ENCODE assay signal across 25 mouse cellular contexts in the genomic region with DNA sequence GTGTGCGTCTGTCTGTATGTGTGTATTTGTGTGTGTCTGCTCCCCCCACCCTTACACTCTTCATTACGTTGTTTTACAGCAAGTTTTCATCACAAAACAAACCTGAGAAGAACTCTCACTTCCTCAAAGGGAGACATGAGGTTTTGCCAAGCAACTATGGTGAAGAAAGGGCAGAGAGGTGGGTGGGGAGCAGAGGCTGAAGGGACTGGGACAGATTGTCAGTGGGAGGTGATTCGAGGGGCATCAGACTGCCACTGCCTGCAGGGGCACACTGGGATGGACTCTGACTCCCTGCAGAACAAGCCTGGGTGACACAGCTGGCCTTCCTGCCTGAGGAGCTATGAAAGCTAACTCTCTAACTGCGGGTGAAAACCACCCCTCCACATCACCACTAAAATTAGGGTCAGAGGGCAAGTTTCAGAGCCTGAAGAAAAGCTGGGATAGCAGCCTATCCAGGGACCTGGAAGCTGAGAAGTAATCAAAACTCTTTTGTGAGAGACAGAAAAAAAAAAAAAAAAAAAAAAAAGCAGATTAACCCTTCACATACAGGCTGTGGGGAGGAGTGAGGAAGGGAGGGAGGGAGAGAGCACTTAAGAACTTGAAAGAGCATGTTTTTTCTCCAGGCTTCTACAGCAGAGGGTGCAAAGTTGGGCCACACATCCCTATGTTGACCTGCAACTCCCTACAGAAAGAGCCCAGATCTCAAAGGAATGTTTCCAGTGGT. TPM values are rescaled to one million over a fixed set of nuclear protein-coding genes. Genes with fewer than 3 reads are reported as not detected.
A peak's percentile ranks its signal among the peaks of the same experiment; 100 is the strongest.
DNase-seq lines count a peak whose midpoint lies in the region; ATAC-seq and TF ChIP-seq lines count a peak whose summit lies in the region.
"Had no signal": no experiment of that assay in that cellular context is flagged by ENCODE, and none has a peak within 500 bp of the region (broad histone marks: within the 10 kb centered on the region; RNA-seq: fewer than 3 reads in every experiment).

No protein-coding gene starts in this region.

- H3K4me3 ChIP-seq in hindbrain, embryonic 10.5 days = no peak overlapping the region
- no peak overlapping the region for H3K4me3 ChIP-seq in hindbrain, embryonic 11.5 days (ENCODE audit: low read depth, low read length)
- peak overlapping the region in 1 of 3 experiments; percentile 1 for H3K4me3 ChIP-seq in CH12.LX (replicated peaks in 1 of 3; ENCODE audit: low read depth in 2 of 3, low read length in 2 of 3, poor library complexity in 1 of 3)
- no peak overlapping the region for H3K4me3 ChIP-seq in limb, embryonic 12.5 days (replicated peaks)
- H3K4me3 ChIP-seq in stomach, postnatal 0 days (ENCODE audit: low read depth, low read length) = no peak overlapping the region
- H3K4me3 ChIP-seq: embryonic facial prominence, embryonic 15.5 days; gastrocnemius, adult 2 months; heart, embryonic 13.5 days; limb, embryonic 15.5 days; liver, embryonic 15.5 days had no signal

- no peaks in the 10 kb centered on the region for H3K27me3 ChIP-seq in hindbrain, embryonic 10.5 days (ENCODE audit: insufficient read depth, poor library complexity, severe bottlenecking)
- no peaks in the 10 kb centered on the region for H3K27me3 ChIP-seq in hindbrain, embryonic 11.5 days (ENCODE audit: control insufficient read depth, insufficient read depth, low read length)
- H3K27me3 ChIP-seq in CH12.LX (replicated peaks) = no peaks in the 10 kb centered on the region
- H3K27me3 ChIP-seq in limb, embryonic 12.5 days = no peaks in the 10 kb centered on the region
- H3K27me3 ChIP-seq in stomach, postnatal 0 days (ENCODE audit: control insufficient read depth, insufficient read depth, low read length) = no peaks in the 10 kb centered on the region
- H3K27me3 ChIP-seq: embryonic facial prominence, embryonic 15.5 days; heart, embryonic 13.5 days; limb, embryonic 15.5 days; liver, embryonic 15.5 days had no signal

- H3K36me3 ChIP-seq in hindbrain, embryonic 10.5 days = peaks cover 33% of the 10 kb centered on the region
- no peaks in the 10 kb centered on the region for H3K36me3 ChIP-seq in hindbrain, embryonic 11.5 days (ENCODE audit: control insufficient read depth, insufficient read depth, low read length)
- H3K36me3 ChIP-seq in CH12.LX (replicated peaks in 1 of 2; ENCODE audit: control insufficient read depth in 1 of 2, insufficient read depth in 1 of 2, low read length in 1 of 2) = peaks cover 3 to 16% of the 10 kb centered on the region in 2 experiments
- peaks cover 26% of the 10 kb centered on the region for H3K36me3 ChIP-seq in limb, embryonic 12.5 days
- 0 out of 2 replicates have a peak, but pooled peaks cover 3% of the 10 kb centered on the region for H3K36me3 ChIP-seq in stomach, postnatal 0 days (ENCODE audit: control insufficient read depth, insufficient read depth, low read length)

- H3K79me2 ChIP-seq in CH12.LX (replicated peaks; ENCODE audit: control insufficient read depth, extremely low read depth, insufficient read depth, poor library complexity, severe bottlenecking) = no peaks in the 10 kb centered on the region

- 40% methylated on average over 4 of the region's 4 CpGs for WGBS in hindbrain, embryonic 10.5 days
- WGBS in hindbrain, embryonic 11.5 days = 39% methylated on average over 4 of the region's 4 CpGs
- WGBS in limb, embryonic 12.5 days = 53% methylated on average over 4 of the region's 4 CpGs
- 32% methylated on average over 4 of the region's 4 CpGs for WGBS in stomach, postnatal 0 days

- in situ Hi-C loops in CH12.LX (cut with MboI; ENCODE audit: low pct_ligation_motif_present, low pct_unique_long_range_greater_than_20kb, low sequenced_read_pairs) = no loop called here

- H3K9ac ChIP-seq in hindbrain, embryonic 11.5 days (ENCODE audit: low read depth, low read length) = no peak overlapping the region
- H3K9ac ChIP-seq in CH12.LX (ENCODE audit: insufficient read depth, low read depth) = no peak overlapping the region; the same call in 1 of the 2 replicates
- no peak overlapping the region for H3K9ac ChIP-seq in limb, embryonic 12.5 days (replicated peaks)
- H3K9ac ChIP-seq in stomach, postnatal 0 days (ENCODE audit: low read length) = no peak overlapping the region
- H3K9ac ChIP-seq: embryonic facial prominence, embryonic 15.5 days; heart, embryonic 13.5 days; limb, embryonic 15.5 days; liver, embryonic 15.5 days had no signal

- TF ChIP-seq RAD21 in CH12.LX (IDR thresholded peaks at IDR 0.05; ENCODE audit: low read depth, low read length) = no peak

- dilution Hi-C loops in CH12.LX (cut with MboI; ENCODE audit: extremely low pct_ligation_motif_present, extremely low pct_unique_long_range_greater_than_20kb, low sequenced_read_pairs) = no loop called here

- no peaks in the 10 kb centered on the region for H3K9me3 ChIP-seq in hindbrain, embryonic 10.5 days
- no peaks in the 10 kb centered on the region for H3K9me3 ChIP-seq in hindbrain, embryonic 11.5 days (ENCODE audit: control insufficient read depth, low read length)
- H3K9me3 ChIP-seq in CH12.LX (replicated peaks; ENCODE audit: low read length) = no peaks in the 10 kb centered on the region
- H3K9me3 ChIP-seq in limb, embryonic 12.5 days = no peaks in the 10 kb centered on the region
- H3K9me3 ChIP-seq in stomach, postnatal 0 days (ENCODE audit: control insufficient read depth, low read length) = no peaks in the 10 kb centered on the region
- H3K9me3 ChIP-seq: embryonic facial prominence, embryonic 15.5 days; heart, embryonic 13.5 days; limb, embryonic 15.5 days; liver, embryonic 15.5 days had no signal

- peak; percentile 57 for TF ChIP-seq EP300 in CH12.LX (IDR thresholded peaks at IDR 0.05; ENCODE audit: low read length)
- no peak for TF ChIP-seq EP300 in stomach, postnatal 0 days (optimal IDR thresholded peaks at IDR 0.05)

- TF ChIP-seq POLR2A in CH12.LX (IDR thresholded peaks at IDR 0.05; ENCODE audit: low read depth, low read length) = no peak

- H3K4me1 ChIP-seq in hindbrain, embryonic 10.5 days (replicated peaks) = peaks cover 10% of the 10 kb centered on the region
- H3K4me1 ChIP-seq in hindbrain, embryonic 11.5 days (replicated peaks; ENCODE audit: control insufficient read depth, insufficient read depth, low read length) = no peaks in the 10 kb centered on the region
- H3K4me1 ChIP-seq in CH12.LX (ENCODE audit: control insufficient read depth in 1 of 2, insufficient read depth in 2 of 2) = peaks cover 9 to 31% of the 10 kb centered on the region in 2 experiments
- 0 out of 2 replicates have a peak, but pooled peaks cover 3% of the 10 kb centered on the region for H3K4me1 ChIP-seq in limb, embryonic 12.5 days (replicated peaks)
- H3K4me1 ChIP-seq in stomach, postnatal 0 days (replicated peaks; ENCODE audit: control insufficient read depth, insufficient read depth) = no peaks in the 10 kb centered on the region
- H3K4me1 ChIP-seq: embryonic facial prominence, embryonic 15.5 days; limb, embryonic 15.5 days; liver, embryonic 15.5 days had no signal

- peak; percentile 34 for DNase-seq in hindbrain, embryonic 10.5 days (ENCODE audit: low spot score)
- DNase-seq in hindbrain, embryonic 11.5 days (ENCODE audit: low spot score) = no peak
- DNase-seq in CH12.LX (ENCODE audit: extremely low read depth) = peak; percentile 38
- peak; percentile 35 for DNase-seq in embryo, embryonic 10.5 days (ENCODE audit: low spot score)
- no peak for DNase-seq in stomach, postnatal 0 days (ENCODE audit: low spot score)
- DNase-seq in ovary, postnatal 36 days (ENCODE audit: low spot score) = no peak
- DNase-seq in spleen, adult 18-20 months = no peak
- DNase-seq: adrenal gland, postnatal 10 days; cerebellum, postnatal 25 days; gastrocnemius, adult 2 months; heart, postnatal 36 days; kidney, adult 11 months; right cerebral cortex, adult 18-20 months; thymus, adult 18-20 months; thymus, postnatal 4 days had no signal

- ATAC-seq in hindbrain, embryonic 11.5 days (ENCODE audit: low FRiP score) = no peak
- no peak for ATAC-seq in limb, embryonic 12.5 days (ENCODE audit: insufficient number of reproducible peaks, insufficient read depth, low FRiP score, low TSS enrichment, low read depth)
- ATAC-seq in stomach, postnatal 0 days (ENCODE audit: low FRiP score, low TSS enrichment) = no peak
- ATAC-seq: activated CD4-positive, CD25-positive, alpha-beta regulatory T cell, adult 4 months; midbrain, embryonic 16.5 days had no signal

- no peak for TF ChIP-seq CTCF in CH12.LX (conservative IDR thresholded peaks at IDR 0.05 in 1 of 2, IDR thresholded peaks at IDR 0.05 in 1 of 2; ENCODE audit: low read depth in 2 of 2, low read length in 2 of 2)
- TF ChIP-seq CTCF in stomach, postnatal 0 days (IDR thresholded peaks at IDR 0.05; ENCODE audit: low read depth) = no peak

- no peak overlapping the region for H3K4me2 ChIP-seq in hindbrain, embryonic 11.5 days (replicated peaks; ENCODE audit: low read depth, low read length)
- no peak overlapping the region for H3K4me2 ChIP-seq in CH12.LX (ENCODE audit: insufficient read depth, low read depth, poor library complexity, severe bottlenecking)
- H3K4me2 ChIP-seq in limb, embryonic 12.5 days = no peak overlapping the region
- no peak overlapping the region for H3K4me2 ChIP-seq in stomach, postnatal 0 days (replicated peaks; ENCODE audit: low read depth)
- H3K4me2 ChIP-seq: embryonic facial prominence, embryonic 15.5 days; heart, embryonic 13.5 days; limb, embryonic 15.5 days; liver, embryonic 15.5 days had no signal

- H3K27ac ChIP-seq in hindbrain, embryonic 10.5 days = peak overlapping the region; percentile 36; the same call in 1 of the 2 replicates
- no peak overlapping the region for H3K27ac ChIP-seq in hindbrain, embryonic 11.5 days (ENCODE audit: low read depth, low read length)
- 0 out of 2 replicates have a peak overlapping the region, but pooled peaks have one; percentile 8 for H3K27ac ChIP-seq in CH12.LX (ENCODE audit: insufficient read depth, low read depth)
- peak overlapping the region; percentile 41; the same call in 1 of the 2 replicates for H3K27ac ChIP-seq in limb, embryonic 12.5 days
- H3K27ac ChIP-seq in stomach, postnatal 0 days (replicated peaks) = no peak overlapping the region
- H3K27ac ChIP-seq: embryonic facial prominence, embryonic 15.5 days; gastrocnemius, adult 2 months; heart, embryonic 13.5 days; hindbrain, postnatal 0 days; limb, embryonic 15.5 days; liver, embryonic 15.5 days; macrophage had no signal

RNA-seq across cellular contexts. Expression of a gene that starts 11.2 kb away (rescaled TPM):
- 3.2 and 3.3 TPM in 2 replicates for polyA plus RNA-seq in hindbrain, embryonic 10.5 days (2016; fragmentation: Nextera tagmentation; extraction: Ambion mirVana)
- polyA plus RNA-seq in hindbrain, embryonic 11.5 days (2014; fragmentation: Nextera tagmentation; extraction: Ambion mirVana) = 2.0 and 2.7 TPM in 2 replicates
- total RNA-seq in CH12.LX (2012; rRNA removed) (0.17 TPM in 2 replicates), CH12.LX (2014; rRNA removed) (not detected in 2 replicates)
- polyA plus RNA-seq in CH12.LX (2012; ENCODE audit: insufficient read length, low read depth) = not detected in 2 replicates
- polyA plus RNA-seq in limb, embryonic 12.5 days (2016; fragmentation: Nextera tagmentation; extraction: Ambion mirVana) = 1.4 and 1.5 TPM in 2 replicates
- polyA plus RNA-seq in stomach, postnatal 0 days (2015; fragmentation: Nextera tagmentation; extraction: Ambion mirVana) = 0.67 and 0.70 TPM in 2 replicates
- polyA plus RNA-seq: C2C12, macrophage had no signal

RNA-seq across cellular contexts. Expression of a gene that starts 55.0 kb away (rescaled TPM):
- 109 and 154 TPM in 2 replicates for polyA plus RNA-seq in hindbrain, embryonic 10.5 days (2016; fragmentation: Nextera tagmentation; extraction: Ambion mirVana)
- polyA plus RNA-seq in hindbrain, embryonic 11.5 days (2014; fragmentation: Nextera tagmentation; extraction: Ambion mirVana) = 155 and 176 TPM in 2 replicates
- total RNA-seq in CH12.LX (2012; rRNA removed) (41.5 and 57.0 TPM in 2 replicates), CH12.LX (2014; rRNA removed) (43.1 and 48.4 TPM in 2 replicates)
- polyA plus RNA-seq in CH12.LX (2012; ENCODE audit: insufficient read length, low read depth) = 125 and 134 TPM in 2 replicates
- 153 and 160 TPM in 2 replicates for polyA plus RNA-seq in limb, embryonic 12.5 days (2016; fragmentation: Nextera tagmentation; extraction: Ambion mirVana)
- 42.0 and 43.0 TPM in 2 replicates for polyA plus RNA-seq in stomach, postnatal 0 days (2015; fragmentation: Nextera tagmentation; extraction: Ambion mirVana)

Comparison
In these comparisons a context has a peak if more than half of its experiments do, and no peak if none do; other contexts are left out.
1. DNase-seq: peak in hindbrain, embryonic 10.5 days (single experiment), CH12.LX (single experiment) and embryo, embryonic 10.5 days (single experiment); none in hindbrain, embryonic 11.5 days (single experiment), stomach, postnatal 0 days (single experiment), ovary, postnatal 36 days (single experiment) and spleen, adult 18-20 months (0 of 2).
2. H3K27ac ChIP-seq: peak in hindbrain, embryonic 10.5 days (single experiment), CH12.LX (single experiment) and limb, embryonic 12.5 days (single experiment); none in hindbrain, embryonic 11.5 days (single experiment) and stomach, postnatal 0 days (single experiment).